Mouse (Mus musculus): Measurements from ENCODE around the gene Fau.

The Fau gene

DNA sequence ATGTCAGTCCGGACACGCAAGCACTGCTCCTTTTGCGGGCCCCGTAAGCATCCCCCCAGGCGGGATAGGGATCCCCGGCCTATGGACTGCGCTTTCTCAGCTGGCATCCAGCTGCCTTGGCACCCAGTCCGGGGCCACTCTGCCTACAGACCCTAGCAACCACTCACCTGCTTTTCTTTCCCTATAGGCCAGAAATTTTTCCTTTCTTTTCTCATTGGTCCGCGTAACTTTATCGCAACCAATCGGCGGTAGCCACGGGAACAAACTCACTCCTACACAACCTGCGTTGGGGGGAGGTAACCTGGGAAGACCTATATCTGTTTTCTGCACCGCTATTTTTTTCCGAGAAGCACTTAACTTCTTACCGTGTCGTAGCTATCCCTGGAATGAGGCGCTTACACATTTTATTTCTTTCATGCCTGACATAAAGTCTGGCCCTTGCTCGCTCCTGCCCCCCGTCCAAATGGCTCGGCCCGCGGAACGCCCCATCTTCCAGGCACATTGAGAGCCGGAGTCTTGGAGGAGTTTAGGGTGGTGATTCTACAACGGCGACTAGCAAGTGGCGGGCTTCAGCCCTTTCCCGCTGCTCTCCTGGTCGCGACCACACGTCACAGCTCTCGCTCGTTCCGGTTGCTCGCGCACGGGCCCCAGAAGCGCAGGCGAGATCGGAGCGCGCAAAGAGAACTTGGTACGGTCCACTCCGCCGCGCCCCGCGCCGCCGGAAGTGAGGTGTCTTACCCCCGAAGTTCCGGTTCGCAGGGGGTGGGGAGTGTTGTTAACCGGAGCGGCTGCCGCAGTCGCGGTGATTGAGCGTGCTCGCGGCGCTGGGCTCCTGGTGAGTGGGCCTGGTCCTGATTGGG is 11.1 kb upstream of the Fau start, which contains the start of gene Syvn1:
Gene Syvn1 (plus strand): TSS at position 283 of the 860 bp plus-strand sequence.
- DNase-seq = peak; percentile 89 to 94

DNA sequence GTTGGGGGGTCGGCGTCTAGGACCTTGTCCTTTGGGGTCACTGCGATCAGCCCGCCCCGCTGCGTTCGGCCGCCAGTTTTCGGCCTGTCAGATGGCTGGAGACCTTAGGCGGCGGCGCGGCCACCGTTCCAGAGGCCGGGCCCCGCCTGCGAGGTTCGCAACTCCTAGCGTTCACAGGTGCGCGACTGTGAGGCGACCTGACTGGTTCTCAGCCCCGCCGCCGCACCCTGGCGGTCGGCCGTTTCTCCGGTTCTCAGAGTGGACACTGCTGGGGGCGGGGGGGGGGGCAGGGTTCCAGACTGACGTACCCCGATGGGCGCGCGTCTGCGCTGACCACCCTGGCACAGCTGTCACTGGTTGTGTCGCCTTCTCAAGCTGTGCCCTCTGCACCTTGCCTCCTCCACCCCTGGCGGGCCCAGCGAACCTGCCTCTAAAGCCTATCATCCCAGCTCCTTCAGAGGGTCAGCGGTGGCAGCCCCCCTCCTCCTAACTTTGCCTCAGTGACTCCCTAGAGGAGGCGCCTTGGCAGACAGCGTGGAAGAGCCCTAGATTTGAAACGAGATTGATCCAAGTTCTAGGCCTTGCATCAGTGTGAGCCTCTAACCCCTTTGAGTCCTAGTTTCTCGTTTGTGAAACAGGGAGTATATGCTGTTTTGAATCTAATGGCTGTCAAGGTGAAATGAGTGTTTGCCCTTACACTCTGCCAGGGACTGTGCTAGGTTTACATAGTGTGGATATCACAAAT is 10.3 kb upstream of the Fau start:
- no peak for DNase-seq

- DNase-seq = peak in 1 of 2 experiments; percentile 18
Measured at GRCm38 (mm10) chr19:6047899-6048166, 9.8 kb upstream of the Fau start.

DNA sequence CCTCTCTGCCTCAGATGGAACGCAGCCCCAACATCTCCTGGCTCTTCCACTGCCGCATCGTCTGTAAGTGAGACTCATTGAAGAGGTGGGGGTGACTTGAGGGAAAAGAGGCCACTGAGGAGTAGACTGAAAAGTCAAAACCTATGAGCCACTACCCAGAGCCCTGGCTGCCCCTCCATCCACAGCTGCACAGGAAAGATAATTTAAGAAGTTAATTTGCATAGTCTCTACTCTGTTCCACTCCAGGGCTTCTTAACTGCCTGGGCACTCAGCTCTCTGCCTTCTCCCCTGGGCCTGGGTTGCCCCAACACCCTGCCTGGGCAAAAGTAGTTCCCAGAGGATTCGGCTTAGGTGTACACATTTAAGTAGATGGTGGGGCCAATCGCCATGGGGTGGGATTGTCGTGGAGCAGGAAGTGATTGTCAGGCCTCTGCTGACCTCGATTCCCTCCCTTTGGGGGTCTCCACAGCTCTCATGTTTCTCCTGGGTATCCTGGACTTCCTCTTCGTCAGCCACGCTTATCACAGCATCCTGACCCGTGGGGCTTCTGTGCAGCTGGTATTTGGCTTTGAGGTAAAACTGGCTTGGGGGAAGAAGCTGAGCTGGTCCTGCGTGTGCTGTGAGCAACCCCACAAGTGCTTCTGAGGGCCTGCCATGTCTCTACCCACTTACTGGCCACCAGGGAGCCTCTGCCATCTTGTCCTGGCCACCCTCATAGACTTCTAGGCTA is 8.8 kb upstream of the Fau start:
- DNase-seq = peak in 1 of 2 experiments; percentile 2

- DNase-seq = no peak
Measured at GRCm38 (mm10) chr19:6052516-6052915, 5.1 kb upstream of the Fau start.

GRCm38 (mm10) chr19:6054296-6054695 is 3.3 kb upstream of the Fau start:
- peak in 1 of 2 experiments; percentile 11 for DNase-seq

- DNase-seq = no peak
Measured at GRCm38 (mm10) chr19:6056696-6057095, 948 bp upstream of the Fau start.

- no peak for DNase-seq
Measured at GRCm38 (mm10) chr19:6058513-6058912, 869 bp downstream of the Fau start.

DNA sequence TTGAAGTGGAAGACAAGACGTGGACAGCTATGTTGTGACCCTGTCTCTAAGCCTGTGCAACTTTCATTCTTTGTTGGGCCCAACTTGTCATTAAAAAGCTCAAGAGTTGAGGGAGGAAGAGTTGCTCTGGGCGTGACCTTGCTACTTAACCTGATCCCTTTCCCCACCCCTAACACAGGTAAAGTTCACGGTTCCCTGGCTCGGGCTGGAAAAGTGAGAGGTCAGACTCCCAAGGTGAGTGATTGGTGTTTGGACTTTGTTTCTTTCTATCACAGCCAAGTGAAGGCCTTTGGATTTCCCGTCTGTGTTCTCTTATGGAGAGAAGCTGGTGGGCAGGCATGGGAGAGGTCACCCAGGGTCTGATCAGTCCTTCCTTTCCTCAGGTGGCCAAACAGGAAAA is 1.3 kb downstream of the Fau start:
- no peak for DNase-seq

- peak; percentile 94 to 96 for DNase-seq
Measured at GRCm38 (mm10) chr19:6061021-6061533, 3.4 kb downstream of the Fau start, which contains the start of gene Znhit2. Gene Znhit2 (plus strand): TSS chr19:6061192.

- DNase-seq = peak; percentile 65 to 80
Measured at GRCm38 (mm10) chr19:6061641-6062302, 4.1 kb downstream of the Fau start.

- DNase-seq = no peak
Measured at GRCm38 (mm10) chr19:6062418-6062817, 4.8 kb downstream of the Fau start.

GRCm38 (mm10) chr19:6063081-6063480 is 5.4 kb downstream of the Fau start:
- DNase-seq = no peak

GRCm38 (mm10) chr19:6066571-6066970 is 8.9 kb downstream of the Fau start:
- DNase-seq = peak; percentile 32 to 49

DNA sequence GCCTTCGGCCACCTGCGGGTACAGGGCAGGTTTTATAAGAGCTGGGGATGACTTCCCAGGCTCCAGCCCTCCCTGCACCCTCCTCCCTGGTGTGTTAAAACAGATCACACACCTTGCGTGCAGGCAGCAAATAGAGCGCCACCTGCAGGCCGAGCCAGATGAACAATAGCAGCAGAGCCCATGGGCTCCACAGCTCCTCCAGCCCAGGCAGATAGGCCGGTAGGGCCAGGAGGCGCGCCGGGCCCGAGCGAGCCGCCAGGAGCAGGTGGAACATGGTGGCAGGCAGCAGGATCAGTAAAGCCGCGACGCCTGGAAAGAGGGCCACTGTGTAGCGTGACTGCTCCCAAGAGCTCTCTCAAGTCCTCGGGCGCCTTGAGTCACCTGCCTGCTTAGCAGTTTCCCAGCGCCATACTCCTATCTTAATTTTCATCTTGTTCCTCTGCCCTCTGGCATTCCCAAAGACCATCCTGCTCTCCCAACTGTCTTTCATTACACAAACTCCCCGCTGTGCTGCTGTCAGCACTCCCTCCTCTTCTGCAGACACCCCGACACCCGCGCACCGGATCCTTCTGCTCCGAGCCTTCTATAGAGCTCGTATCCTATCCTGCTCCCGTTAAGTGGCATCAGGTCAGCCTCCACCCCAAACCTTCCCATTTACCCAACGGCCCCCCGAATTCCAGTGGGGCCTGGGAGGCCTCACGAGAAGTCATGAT is 9.5 kb downstream of the Fau start:
- peak; percentile 89 to 94 for DNase-seq

GRCm38 (mm10) chr19:6067724-6068415 is 10.2 kb downstream of the Fau start, which contains the start of gene Tm7sf2:
Gene Tm7sf2 (minus strand): TSS chr19:6068373.
- peak; percentile 94 to 96 for DNase-seq

GRCm38 (mm10) chr19:6068951-6069350 is 11.3 kb downstream of the Fau start:
- DNase-seq = peak in 1 of 2 experiments; percentile 48

- no peak for DNase-seq
Measured at GRCm38 (mm10) chr19:6069851-6070250, 12.2 kb downstream of the Fau start.

DNA sequence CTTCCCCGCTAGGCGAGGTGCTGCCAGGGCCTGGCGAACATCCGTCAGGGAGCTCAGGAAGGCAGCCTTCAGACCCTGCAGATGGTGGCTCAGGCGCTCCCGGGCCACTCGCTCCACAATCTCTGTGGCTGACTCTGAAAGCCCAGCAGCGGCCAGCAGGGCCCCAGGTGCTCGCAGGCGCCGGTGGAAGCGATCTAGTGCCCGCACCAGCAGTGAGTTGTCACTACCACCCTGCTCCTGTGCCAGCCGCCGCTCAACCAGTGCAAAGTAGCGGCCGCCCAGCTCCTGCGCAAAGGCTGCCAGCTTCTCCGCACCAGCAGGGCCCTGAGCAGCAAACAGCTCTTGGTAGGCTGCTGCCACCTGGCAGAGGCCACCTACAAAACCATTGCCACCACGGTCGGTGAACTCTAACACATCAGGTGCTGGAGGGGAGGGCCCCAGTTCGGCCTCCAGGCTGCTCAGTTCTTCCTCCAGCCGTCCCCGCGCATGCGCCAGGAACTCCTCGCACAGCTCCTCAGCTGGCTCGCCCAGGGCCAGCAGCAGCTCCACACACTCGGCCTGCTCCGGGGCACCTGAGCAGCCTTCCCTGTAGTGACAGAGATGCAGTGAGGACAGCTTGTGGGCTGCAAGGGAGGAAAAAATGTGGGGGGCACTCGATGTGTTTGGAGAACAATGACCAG is 13.1 kb downstream of the Fau start:
- no peak for DNase-seq

DNA sequence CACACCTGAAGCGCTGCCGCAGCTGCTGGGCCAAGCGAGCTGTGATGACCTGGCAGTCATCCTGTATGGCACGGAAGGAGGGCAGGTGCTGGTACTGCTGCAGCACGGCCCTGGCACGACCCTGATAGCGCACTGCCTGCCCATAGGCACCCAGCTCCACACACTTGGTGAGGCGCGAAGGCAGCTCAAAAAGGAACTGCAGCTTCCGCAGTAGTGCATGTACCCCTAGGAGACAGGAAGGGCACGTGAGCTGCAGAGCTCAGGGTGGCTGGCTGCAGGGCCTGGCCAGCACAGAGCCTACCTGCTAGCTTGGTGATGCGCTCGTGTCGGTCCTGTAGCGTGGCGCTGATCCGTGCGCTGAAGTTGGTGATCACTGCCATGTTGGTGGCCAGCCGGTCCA is 13.6 kb downstream of the Fau start:
- no peak for DNase-seq

DNA sequence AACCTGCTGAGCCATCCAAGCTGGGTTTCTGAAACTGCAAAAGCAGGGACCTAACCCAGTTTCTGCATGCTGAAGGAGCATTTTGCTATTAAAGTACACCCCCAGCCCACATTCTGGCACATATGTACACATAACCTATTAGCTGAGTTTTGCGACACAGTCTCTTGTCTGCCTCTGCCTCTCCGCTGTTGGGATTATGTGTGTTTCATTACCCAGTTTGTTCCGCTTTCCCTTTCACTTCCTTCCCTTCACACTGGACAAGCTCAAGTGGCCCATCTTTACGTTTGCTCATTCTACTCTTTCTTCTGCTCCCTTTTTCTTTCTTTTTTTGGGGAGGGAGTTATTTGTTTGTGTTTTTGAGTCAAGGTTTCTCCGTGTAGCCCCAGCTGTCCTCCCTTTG is 16.2 kb downstream of the Fau start:
- DNase-seq = no peak

All from kidney, postnatal 4 days (tissue).